Mouse (Mus musculus): ENCODE data around the gene Snx1. TPM values are rescaled to one million over a fixed set of nuclear protein-coding genes. Genes with fewer than 3 reads are reported as not detected.

Snx1 gene
- 120 and 124 TPM in 2 replicates for polyA plus RNA-seq (2015; fragmentation: Nextera tagmentation; extraction: Ambion mirVana)

- H3K4me1 ChIP-seq: peaks cover 40% of the 10 kb centered on the region
- no peaks in the 10 kb centered on the region for H3K9me3 ChIP-seq (replicated peaks)
- peak within 1 kb of the TSS; percentile 56 for H3K4me3 ChIP-seq
- H3K27me3 ChIP-seq: no peaks in the 10 kb centered on the region
- WGBS: 1% methylated on average over 34 of the region's 34 CpGs
- H3K4me2 ChIP-seq: peak within 1 kb of the TSS; percentile 72
- H3K9ac ChIP-seq: peak within 1 kb of the TSS; percentile 76
- peak; percentile 79 for ATAC-seq
- H3K27ac ChIP-seq: peak within 1 kb of the TSS; percentile 88
- peaks cover 3% of the 10 kb centered on the region; the same call in 1 of the 2 replicates for H3K36me3 ChIP-seq (ENCODE audit: poor library complexity, severe bottlenecking)
Measured at GRCm38 (mm10) chr9:66126456-66127192, at the start of gene Snx1, which contains the start of gene Ciao2a. TSS of gene Snx1 (minus strand) at chr9:66126587. TSS of gene Ciao2a (plus strand) at chr9:66126611.

- Histone ChIP-seq H3K4me2 (no peak overlapping the region), H3K9ac (no peak overlapping the region), H3K27ac (no peak overlapping the region), H3K27me3 (no peaks in the 10 kb centered on the region), H3K9me3 (replicated peaks) (no peaks in the 10 kb centered on the region), H3K4me1 (peaks cover 18% of the 10 kb centered on the region), H3K4me3 (no peak overlapping the region), H3K36me3 (ENCODE audit: poor library complexity, severe bottlenecking) (no peaks in the 10 kb centered on the region)
- ATAC-seq: no peak
- 82% methylated on average over 3 of the region's 3 CpGs for WGBS
Measured at GRCm38 (mm10) chr9:66174985-66175384, 48.6 kb upstream of the Snx1 start.

GRCm38 (mm10) chr9:66173316-66173855 lies 47.0 kb upstream of the Snx1 start:
- Histone ChIP-seq H3K4me2 (no peak overlapping the region), H3K27me3 (no peaks in the 10 kb centered on the region), H3K4me1 (peaks cover 18% of the 10 kb centered on the region), H3K9ac (no peak overlapping the region), H3K27ac (no peak overlapping the region), H3K36me3 (ENCODE audit: poor library complexity, severe bottlenecking) (no peaks in the 10 kb centered on the region), H3K9me3 (replicated peaks) (no peaks in the 10 kb centered on the region), H3K4me3 (no peak overlapping the region)
- ATAC-seq: no peak
- 96% methylated on average over 5 of the region's 5 CpGs for WGBS

- no peak for ATAC-seq
- no peak overlapping the region for H3K4me3 ChIP-seq
- H3K4me1 ChIP-seq: peaks cover 18% of the 10 kb centered on the region
- H3K9ac ChIP-seq: no peak overlapping the region
- H3K9me3 ChIP-seq (replicated peaks): no peaks in the 10 kb centered on the region
- no peak overlapping the region for H3K4me2 ChIP-seq
- H3K36me3 ChIP-seq (ENCODE audit: poor library complexity, severe bottlenecking): no peaks in the 10 kb centered on the region
- H3K27ac ChIP-seq: no peak overlapping the region
- H3K27me3 ChIP-seq: no peaks in the 10 kb centered on the region
- WGBS: 51% methylated on average over 12 of the region's 12 CpGs
Measured at GRCm38 (mm10) chr9:66171275-66171921, 45.0 kb upstream of the Snx1 start.

- H3K27me3 ChIP-seq: no peaks in the 10 kb centered on the region
- no peak for ATAC-seq
- 6% methylated on average over 5 of the region's 5 CpGs for WGBS
- H3K27ac ChIP-seq: peak overlapping the region; percentile 12; the same call in 1 of the 2 replicates
- H3K9me3 ChIP-seq (replicated peaks): no peaks in the 10 kb centered on the region
- H3K9ac ChIP-seq: no peak overlapping the region
- no peaks in the 10 kb centered on the region for H3K36me3 ChIP-seq (ENCODE audit: poor library complexity, severe bottlenecking)
- no peak overlapping the region for H3K4me3 ChIP-seq
- H3K4me1 ChIP-seq: peaks cover 24% of the 10 kb centered on the region
- H3K4me2 ChIP-seq: no peak overlapping the region
Measured at GRCm38 (mm10) chr9:66170506-66170905, 44.1 kb upstream of the Snx1 start.

GRCm38 (mm10) chr9:66168233-66168632 lies 41.8 kb upstream of the Snx1 start:
- 15% methylated on average over 1 of the region's 1 CpGs for WGBS
- ATAC-seq: no peak
- no peaks in the 10 kb centered on the region for H3K9me3 ChIP-seq (replicated peaks)
- no peak overlapping the region for H3K4me2 ChIP-seq
- H3K9ac ChIP-seq: no peak overlapping the region
- H3K4me1 ChIP-seq: peaks cover 26% of the 10 kb centered on the region
- no peaks in the 10 kb centered on the region for H3K36me3 ChIP-seq (ENCODE audit: poor library complexity, severe bottlenecking)
- no peak overlapping the region for H3K27ac ChIP-seq
- no peak overlapping the region for H3K4me3 ChIP-seq
- H3K27me3 ChIP-seq: no peaks in the 10 kb centered on the region

- no peak for ATAC-seq
- Histone ChIP-seq H3K36me3 (ENCODE audit: poor library complexity, severe bottlenecking) (no peaks in the 10 kb centered on the region), H3K9ac (no peak overlapping the region), H3K4me3 (no peak overlapping the region), H3K4me1 (peaks cover 26% of the 10 kb centered on the region), H3K27me3 (no peaks in the 10 kb centered on the region), H3K4me2 (no peak overlapping the region), H3K9me3 (replicated peaks) (no peaks in the 10 kb centered on the region), H3K27ac (no peak overlapping the region)
- 84% methylated on average over 5 of the region's 5 CpGs for WGBS
Measured at GRCm38 (mm10) chr9:66167222-66167621, 40.8 kb upstream of the Snx1 start.

- H3K4me3 ChIP-seq: no peak overlapping the region
- no peaks in the 10 kb centered on the region for H3K9me3 ChIP-seq (replicated peaks)
- H3K27me3 ChIP-seq: peaks cover 17% of the 10 kb centered on the region
- no peak overlapping the region for H3K4me2 ChIP-seq
- no peaks in the 10 kb centered on the region for H3K36me3 ChIP-seq (ENCODE audit: poor library complexity, severe bottlenecking)
- H3K4me1 ChIP-seq: peaks cover 8% of the 10 kb centered on the region; the same call in 1 of the 2 replicates
- ATAC-seq: no peak
- H3K27ac ChIP-seq: no peak overlapping the region
- H3K9ac ChIP-seq: no peak overlapping the region
- WGBS: 91% methylated on average over 9 of the region's 9 CpGs
Measured at GRCm38 (mm10) chr9:66162995-66163394, 36.6 kb upstream of the Snx1 start.

GRCm38 (mm10) chr9:66160155-66160554 lies 33.8 kb upstream of the Snx1 start:
- no peaks in the 10 kb centered on the region for H3K36me3 ChIP-seq (ENCODE audit: poor library complexity, severe bottlenecking)
- no peak overlapping the region for H3K9ac ChIP-seq
- H3K27me3 ChIP-seq: peaks cover 25% of the 10 kb centered on the region
- H3K9me3 ChIP-seq (replicated peaks): no peaks in the 10 kb centered on the region
- no peak for ATAC-seq
- 91% methylated on average over 2 of the region's 2 CpGs for WGBS
- H3K4me1 ChIP-seq: no peaks in the 10 kb centered on the region
- no peak overlapping the region for H3K4me2 ChIP-seq
- no peak overlapping the region for H3K4me3 ChIP-seq
- no peak overlapping the region for H3K27ac ChIP-seq

GRCm38 (mm10) chr9:66158885-66159430 lies 32.6 kb upstream of the Snx1 start:
- Histone ChIP-seq H3K9ac (no peak overlapping the region), H3K36me3 (ENCODE audit: poor library complexity, severe bottlenecking) (no peaks in the 10 kb centered on the region), H3K4me1 (no peaks in the 10 kb centered on the region), H3K9me3 (replicated peaks) (no peaks in the 10 kb centered on the region), H3K27ac (no peak overlapping the region), H3K4me2 (no peak overlapping the region; the same call in 1 of the 2 replicates), H3K27me3 (peaks cover 25% of the 10 kb centered on the region), H3K4me3 (no peak overlapping the region)
- no peak for ATAC-seq
- 87% methylated on average over 6 of the region's 6 CpGs for WGBS

- Histone ChIP-seq H3K36me3 (ENCODE audit: poor library complexity, severe bottlenecking) (no peaks in the 10 kb centered on the region), H3K4me2 (peak within 1 kb of the TSS; percentile 56), H3K9me3 (replicated peaks) (no peaks in the 10 kb centered on the region), H3K9ac (peak within 1 kb of the TSS; percentile 44), H3K27me3 (peaks cover 25% of the 10 kb centered on the region), H3K27ac (no peak within 1 kb of the TSS), H3K4me3 (peak within 1 kb of the TSS; percentile 38), H3K4me1 (no peaks in the 10 kb centered on the region)
- WGBS: 3% methylated on average over 58 of the region's 58 CpGs
- peak; percentile 63; the same call in 1 of the 2 replicates for ATAC-seq
Measured at GRCm38 (mm10) chr9:66157958-66158830, 31.8 kb upstream of the Snx1 start, which contains the start of gene Dapk2. TSS of gene Dapk2 (plus strand) at chr9:66158223.

All from forebrain, embryonic 13.5 days (tissue).